Comparison of ENCODE assay signal across 11 mouse cellular contexts in the genomic region with DNA sequence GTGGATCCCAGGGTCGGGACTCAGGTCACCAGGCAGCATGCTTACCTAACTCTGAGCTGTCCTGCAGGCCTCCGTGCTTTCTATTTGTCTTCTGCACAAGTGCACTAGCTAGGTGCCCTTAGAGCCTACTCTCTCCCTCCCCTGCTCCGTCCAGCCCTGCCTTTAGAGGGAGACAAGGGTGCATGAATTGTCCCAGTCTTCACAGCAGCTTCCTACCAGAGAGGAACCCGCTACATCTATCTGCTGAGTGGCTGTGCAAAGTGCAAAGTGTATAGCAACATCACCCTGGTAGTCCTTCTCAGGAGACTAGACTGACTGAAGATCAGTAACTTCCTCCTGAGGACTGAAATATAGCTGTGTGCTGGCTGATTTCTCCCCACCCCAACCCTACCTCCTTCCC. TPM values are rescaled to one million over a fixed set of nuclear protein-coding genes. Genes with fewer than 3 reads are reported as not detected.
A peak's percentile ranks its signal among the peaks of the same experiment; 100 is the strongest.
DNase-seq lines count a peak whose midpoint lies in the region; ATAC-seq lines count a peak whose summit lies in the region.
"Had no signal": no experiment of that assay in that cellular context is flagged by ENCODE, and none has a peak within 500 bp of the region (broad histone marks: within the 10 kb centered on the region; RNA-seq: fewer than 3 reads in every experiment).

No protein-coding gene starts in this region.

- H3K36me3 ChIP-seq in intestine, embryonic 15.5 days = no peaks in the 10 kb centered on the region
- H3K36me3 ChIP-seq: limb, embryonic 12.5 days had no signal

- no peaks in the 10 kb centered on the region for H3K9me3 ChIP-seq in intestine, embryonic 15.5 days
- H3K9me3 ChIP-seq: limb, embryonic 12.5 days had no signal

- H3K27me3 ChIP-seq in intestine, embryonic 15.5 days (replicated peaks) = no peaks in the 10 kb centered on the region
- H3K27me3 ChIP-seq: limb, embryonic 12.5 days had no signal

- no peak overlapping the region for H3K4me2 ChIP-seq in intestine, embryonic 15.5 days (replicated peaks)
- H3K4me2 ChIP-seq: limb, embryonic 12.5 days had no signal

- H3K9ac ChIP-seq in intestine, embryonic 15.5 days = no peak overlapping the region
- H3K9ac ChIP-seq: limb, embryonic 12.5 days had no signal

- no peaks in the 10 kb centered on the region for H3K4me1 ChIP-seq in intestine, embryonic 15.5 days (replicated peaks)
- H3K4me1 ChIP-seq: limb, embryonic 12.5 days had no signal

- H3K4me3 ChIP-seq in intestine, embryonic 15.5 days (replicated peaks) = no peak overlapping the region
- H3K4me3 ChIP-seq: limb, embryonic 12.5 days; myocyte had no signal

- WGBS in intestine, embryonic 15.5 days = 69% methylated on average over 4 of the region's 4 CpGs

- H3K27ac ChIP-seq in intestine, embryonic 15.5 days = no peak overlapping the region
- H3K27ac ChIP-seq: limb, embryonic 12.5 days had no signal

- ATAC-seq in intestine, embryonic 15.5 days = peak; percentile 67

- DNase-seq in lung, adult 18-20 months = peak; percentile 45 to 63
- DNase-seq in lung, postnatal 14 days = no peak
- peak; percentile 63 to 83 for DNase-seq in kidney, postnatal 36 days
- DNase-seq in neural tube, embryonic 10.5 days (ENCODE audit: extremely low spot score, low spot score) = no peak
- no peak for DNase-seq in urinary bladder, adult 18-20 months (ENCODE audit: low spot score in 2 of 2)
- no peak for DNase-seq in urinary bladder, postnatal 25 days (ENCODE audit: low spot score)
- DNase-seq: cerebellum, postnatal 14 days; layer of hippocampus, adult 9-11 months had no signal

RNA-seq across cellular contexts. Expression of a gene that starts 9.6 kb away (rescaled TPM):
- 13.1 and 14.0 TPM in 2 replicates for polyA plus RNA-seq in intestine, embryonic 15.5 days (2015; fragmentation: Nextera tagmentation; extraction: Ambion mirVana)

RNA-seq across cellular contexts. Expression of a gene that starts 56.8 kb away (rescaled TPM):
- polyA plus RNA-seq in intestine, embryonic 15.5 days (2015; fragmentation: Nextera tagmentation; extraction: Ambion mirVana) = 0.28 TPM in 1 of 2 replicates, not detected in the other
- polyA plus RNA-seq: limb, embryonic 12.5 days had no signal

Comparison
In these comparisons a context has a peak if more than half of its experiments do, and no peak if none do; other contexts are left out.
1. DNase-seq: peak in lung, adult 18-20 months (2 of 2) and kidney, postnatal 36 days (2 of 2); none in lung, postnatal 14 days (single experiment), neural tube, embryonic 10.5 days (single experiment), urinary bladder, adult 18-20 months (0 of 2) and urinary bladder, postnatal 25 days (single experiment).